Mouse (Mus musculus) forebrain, embryonic 11.5 days (tissue): ENCODE results near the gene Ppp1r12b. TPM values are rescaled to one million over a fixed set of nuclear protein-coding genes. Genes with fewer than 3 reads are reported as not detected.

Source experiments
- ATAC-seq: fragments of 200-750 bp; cut with Nextera tagmentation; replicated peaks from 2 replicates; pipeline ENCODE4 v1.8.0; 2017; ENCODE audit warnings: moderate TSS enrichment; ENCODE audit not compliant: low FRiP score
- DNase-seq: peaks from one replicate; pipeline ENCODE4 v3.0.0-alpha.2; 2017; ENCODE audit warnings: low spot score
- H3K27ac ChIP-seq: fragments of 300-500 bp; sonication (generic); 2 replicates; pipeline ENCODE4 v1.5.1; 2014; ENCODE audit warnings: low read depth, low read length
- H3K27me3 ChIP-seq: fragments of 300-500 bp; sonication (generic); 2 replicates; pipeline ENCODE4 v1.6.1; 2014; ENCODE audit warnings: mild to moderate bottlenecking, low read length, mixed read lengths; ENCODE audit not compliant: control insufficient read depth, insufficient read depth
- H3K36me3 ChIP-seq: fragments of 300-500 bp; sonication (generic); 2 replicates; pipeline ENCODE4 v1.6.1; 2014; ENCODE audit warnings: mild to moderate bottlenecking, low read length, moderate library complexity, mixed read lengths; ENCODE audit not compliant: control insufficient read depth, insufficient read depth
- H3K4me1 ChIP-seq: fragments of 300-500 bp; sonication (generic); replicated peaks from 2 replicates; pipeline ENCODE4 v1.6.1; 2014; ENCODE audit warnings: low read length, mixed read lengths; ENCODE audit not compliant: control insufficient read depth, insufficient read depth
- H3K4me2 ChIP-seq: fragments of 300-500 bp; sonication (generic); 2 replicates; pipeline ENCODE4 v1.6.1; 2014; ENCODE audit warnings: low read depth, mild to moderate bottlenecking, low read length, moderate library complexity, mixed read lengths; ENCODE audit not compliant: severe bottlenecking
- H3K4me3 ChIP-seq: fragments of 300-500 bp; sonication (generic); 2 replicates; pipeline ENCODE4 v1.5.1; 2014; ENCODE audit warnings: low read depth, low read length
- H3K9ac ChIP-seq: fragments of 300-500 bp; sonication (generic); 2 replicates; pipeline ENCODE4 v1.6.1; 2014; ENCODE audit warnings: low read length
- H3K9me3 ChIP-seq: fragments of 300-500 bp; sonication (generic); 2 replicates; pipeline ENCODE4 v1.6.1; 2016; ENCODE audit warnings: low read length, mixed read lengths; ENCODE audit not compliant: control insufficient read depth
- WGBS: fragments of 180-500 bp; shearing (Covaris S2); extraction: QIAGEN DNeasy Blood & Tissue Kit; methylation state at CpG from one replicate; pipeline ENCODE4 v1.1.7; 2014; 5-methylcytosine and 5-hydroxymethylcytosine counted together
- polyA plus RNA-seq: library from polyadenylated mRNA; unstranded; fragments of >200 nt; fragmentation: Nextera tagmentation; extraction: Ambion mirVana; gene quantifications from 2 replicates; pipeline ENCODE4 v1.2.1, GENCODE M21; 2014

Gene Ppp1r12b
- polyA plus RNA-seq, 1 experiment from 2014 or later: 12.2 TPM

DNA sequence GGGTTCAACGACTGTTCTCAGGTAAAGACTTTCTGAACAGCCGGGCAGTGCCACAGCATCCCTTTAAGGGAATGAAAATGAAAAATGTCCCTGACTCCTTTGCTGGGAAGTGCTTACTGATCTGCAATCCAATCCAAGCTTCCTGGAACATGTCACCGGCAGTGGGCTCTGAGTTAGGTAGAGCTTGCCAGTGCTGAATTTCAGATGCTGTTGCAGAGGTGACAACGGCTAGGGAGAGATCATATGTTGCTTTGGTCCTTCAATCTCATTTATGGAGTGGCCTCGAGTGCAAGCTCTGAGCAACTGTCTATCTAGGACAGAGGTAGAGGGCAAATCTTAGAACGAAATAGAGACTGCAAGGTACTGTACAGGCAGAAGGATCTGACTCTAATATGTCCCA is 36.7 kb downstream of the Ppp1r12b start:
- Histone ChIP-seq H3K4me3 (no peak overlapping the region), H3K27me3 (no peaks in the 10 kb centered on the region), H3K9me3 (no peaks in the 10 kb centered on the region), H3K9ac (no peak overlapping the region), H3K4me2 (no peak overlapping the region), H3K4me1 (no peaks in the 10 kb centered on the region), H3K27ac (no peak overlapping the region), H3K36me3 (no peaks in the 10 kb centered on the region)
- no peak for ATAC-seq
- DNase-seq: no peak
- 90% methylated on average over 6 of the region's 6 CpGs for WGBS

DNA sequence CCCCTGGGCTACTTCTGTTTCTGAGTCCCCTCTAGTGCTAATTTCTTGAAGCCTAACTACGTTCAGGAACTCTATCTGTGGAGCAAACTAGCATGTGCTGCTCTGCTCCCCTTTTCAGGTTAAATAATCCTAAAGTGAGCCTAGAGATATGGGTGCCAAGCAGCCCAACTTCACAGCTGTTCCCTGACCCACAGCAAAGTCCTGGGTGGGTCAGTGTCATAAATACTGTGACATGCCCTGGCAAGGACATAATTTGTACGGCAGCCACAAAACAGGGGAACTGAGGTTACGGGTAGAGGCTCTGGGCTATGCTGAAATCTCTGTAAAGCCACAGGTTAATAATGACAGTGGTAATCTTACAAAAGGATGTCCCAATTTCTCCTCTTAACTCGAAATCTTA is 40.3 kb downstream of the Ppp1r12b start:
- no peak overlapping the region for H3K4me3 ChIP-seq
- H3K36me3 ChIP-seq: no peaks in the 10 kb centered on the region
- H3K4me1 ChIP-seq: no peaks in the 10 kb centered on the region
- no peaks in the 10 kb centered on the region for H3K27me3 ChIP-seq
- no peak overlapping the region for H3K9ac ChIP-seq
- H3K27ac ChIP-seq: no peak overlapping the region
- WGBS: 88% methylated on average over 4 of the region's 4 CpGs
- ATAC-seq: no peak
- DNase-seq: no peak
- H3K4me2 ChIP-seq: no peak overlapping the region
- no peaks in the 10 kb centered on the region for H3K9me3 ChIP-seq

DNA sequence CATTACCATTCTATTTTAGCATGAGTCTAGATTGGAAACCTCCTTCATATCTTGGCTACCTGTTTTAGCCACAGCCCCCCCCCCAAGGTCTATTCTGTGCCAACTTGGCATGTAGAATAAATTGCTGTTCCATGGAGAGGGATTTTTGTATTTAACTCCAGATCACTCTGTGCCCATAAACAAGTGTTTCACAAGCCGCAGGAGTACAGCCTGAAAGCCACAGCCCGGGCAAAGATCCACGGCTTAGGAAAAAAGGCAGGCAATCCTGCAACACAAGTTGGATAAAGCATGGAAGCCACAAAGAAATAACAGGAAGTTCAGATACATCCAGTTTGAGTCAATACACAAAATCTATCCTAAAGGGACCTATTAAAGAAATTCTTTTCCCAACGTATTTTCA is 42.2 kb downstream of the Ppp1r12b start:
- Histone ChIP-seq H3K27ac (no peak overlapping the region), H3K27me3 (no peaks in the 10 kb centered on the region), H3K9ac (no peak overlapping the region), H3K36me3 (no peaks in the 10 kb centered on the region), H3K4me2 (no peak overlapping the region), H3K4me1 (no peaks in the 10 kb centered on the region), H3K4me3 (no peak overlapping the region), H3K9me3 (no peaks in the 10 kb centered on the region)
- no peak for DNase-seq
- 91% methylated on average over 4 of the region's 4 CpGs for WGBS
- ATAC-seq: no peak

DNA sequence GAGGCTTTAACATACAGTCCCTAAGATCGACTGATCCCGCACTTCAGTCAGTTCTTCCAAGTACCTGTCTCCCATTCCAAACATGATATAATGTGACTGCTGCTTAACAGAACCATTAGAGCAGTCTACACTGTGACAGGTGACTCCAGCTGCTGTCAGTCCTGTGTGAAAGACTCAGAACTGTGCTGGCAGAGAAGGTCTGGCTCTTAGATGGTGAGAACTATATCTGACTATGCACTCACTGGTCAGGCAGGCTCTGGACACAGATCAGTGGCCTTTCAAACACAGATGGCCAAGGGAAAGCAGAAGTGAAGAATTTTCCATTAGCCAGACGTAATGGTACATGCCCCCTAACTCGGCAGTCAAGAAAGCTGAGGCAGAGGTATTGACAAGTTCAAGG is 43.9 kb downstream of the Ppp1r12b start:
- Histone ChIP-seq H3K9me3 (no peaks in the 10 kb centered on the region), H3K4me3 (no peak overlapping the region), H3K36me3 (no peaks in the 10 kb centered on the region), H3K9ac (no peak overlapping the region), H3K27me3 (no peaks in the 10 kb centered on the region), H3K4me1 (no peaks in the 10 kb centered on the region), H3K4me2 (no peak overlapping the region), H3K27ac (no peak overlapping the region)
- ATAC-seq (no peak), DNase-seq (no peak)
- WGBS: 86% methylated on average over 4 of the region's 4 CpGs

DNA sequence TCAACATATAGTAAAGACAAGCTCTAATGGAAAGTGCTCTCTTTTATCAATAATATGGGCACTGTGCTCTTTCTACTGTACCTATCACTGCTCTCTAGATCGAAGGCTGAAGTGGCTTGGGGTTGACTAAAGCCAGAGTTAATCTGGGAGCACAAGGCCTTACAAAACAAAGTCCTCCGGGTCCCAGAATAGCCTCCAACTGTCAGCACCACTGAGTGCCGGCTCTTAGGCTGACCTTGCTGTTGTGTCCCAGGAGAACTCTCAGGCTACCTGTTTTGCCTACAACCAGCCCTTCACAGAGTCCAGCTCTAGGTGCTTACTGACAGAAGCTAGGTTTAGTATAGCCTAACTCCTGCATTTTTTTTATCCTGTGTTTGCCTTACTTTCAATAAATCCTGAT is 45.7 kb downstream of the Ppp1r12b start:
- Histone ChIP-seq H3K4me1 (no peaks in the 10 kb centered on the region), H3K36me3 (no peaks in the 10 kb centered on the region), H3K4me3 (no peak overlapping the region), H3K9ac (no peak overlapping the region), H3K4me2 (no peak overlapping the region), H3K9me3 (no peaks in the 10 kb centered on the region), H3K27me3 (no peaks in the 10 kb centered on the region), H3K27ac (no peak overlapping the region)
- 29% methylated on average over 3 of the region's 3 CpGs for WGBS
- no peak for ATAC-seq
- DNase-seq: no peak

DNA sequence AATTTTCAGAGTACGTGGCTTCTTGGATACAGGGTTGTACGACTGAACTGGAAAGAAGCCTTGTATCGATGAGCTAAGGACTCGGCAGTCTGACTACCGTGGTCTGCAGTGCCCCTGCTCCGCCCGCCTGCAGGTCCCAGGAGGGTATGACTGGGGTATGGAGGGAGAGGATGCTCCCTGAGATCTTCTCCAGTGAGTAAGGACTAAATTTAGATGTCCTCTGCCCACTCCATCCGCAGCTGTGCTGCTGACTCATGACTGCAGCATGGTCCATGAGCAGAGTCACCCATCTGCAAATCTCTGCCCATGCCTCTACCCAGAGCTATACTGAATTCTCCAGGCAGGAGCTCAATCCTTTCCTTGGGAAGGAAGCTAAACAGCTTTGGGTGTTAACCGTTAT is 46.3 kb downstream of the Ppp1r12b start:
- 79% methylated on average over 9 of the region's 9 CpGs for WGBS
- Histone ChIP-seq H3K4me3 (no peak overlapping the region), H3K4me1 (no peaks in the 10 kb centered on the region), H3K27ac (no peak overlapping the region), H3K9ac (no peak overlapping the region), H3K9me3 (no peaks in the 10 kb centered on the region), H3K27me3 (no peaks in the 10 kb centered on the region), H3K36me3 (no peaks in the 10 kb centered on the region), H3K4me2 (no peak overlapping the region)
- DNase-seq (no peak), ATAC-seq (no peak)

DNA sequence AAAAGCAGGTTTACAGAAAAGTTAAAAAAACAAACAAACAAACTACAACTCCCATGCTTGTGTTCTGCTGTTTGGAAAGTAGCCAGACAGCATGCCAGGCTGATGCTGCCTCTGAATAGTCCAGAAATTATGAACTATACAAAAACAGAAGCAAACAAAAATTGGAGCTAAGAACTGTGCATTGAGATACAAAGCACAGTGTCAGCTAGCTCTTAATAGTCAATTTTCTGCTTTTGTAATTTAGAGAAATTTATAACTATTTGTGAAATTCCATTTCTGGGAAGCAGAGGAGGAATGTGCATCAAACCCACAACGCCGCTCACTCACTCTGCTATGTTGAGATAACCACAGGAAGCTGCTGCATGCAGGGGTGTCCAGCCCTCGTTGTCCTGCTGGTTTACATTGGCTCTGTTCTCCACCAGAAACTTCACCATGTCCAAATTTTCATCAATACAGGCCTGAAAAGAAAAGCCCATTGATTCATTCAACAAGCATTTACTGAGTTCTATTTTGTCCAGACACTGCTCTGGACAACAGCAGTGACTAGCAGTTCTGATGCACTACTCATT is 53.6 kb downstream of the Ppp1r12b start:
- 81% methylated on average over 3 of the region's 3 CpGs for WGBS
- no peaks in the 10 kb centered on the region for H3K36me3 ChIP-seq

DNA sequence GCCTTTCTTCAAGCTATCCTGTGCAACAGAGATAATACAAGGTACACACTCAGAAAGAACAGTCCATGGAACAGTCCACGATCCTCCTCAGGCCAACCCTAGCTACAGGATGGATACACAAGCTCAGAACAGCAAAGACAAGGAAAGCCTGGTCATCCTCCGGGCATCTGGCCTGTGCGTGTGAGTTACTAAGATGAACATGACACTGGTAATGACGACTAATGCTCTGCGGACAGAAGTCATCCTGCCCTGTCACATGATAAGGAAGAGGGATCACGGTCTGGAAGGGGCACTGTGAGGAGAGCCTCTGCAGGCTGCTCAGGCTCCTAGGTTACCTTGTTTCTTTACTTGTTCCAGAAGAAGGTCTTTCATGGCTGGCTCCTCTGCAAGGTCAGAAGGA is 59.7 kb downstream of the Ppp1r12b start:
- no peaks in the 10 kb centered on the region; the same call in 1 of the 2 replicates for H3K36me3 ChIP-seq
- H3K27ac ChIP-seq: no peak overlapping the region
- no peaks in the 10 kb centered on the region for H3K9me3 ChIP-seq
- H3K4me3 ChIP-seq: no peak overlapping the region
- WGBS: 91% methylated on average over 6 of the region's 6 CpGs
- H3K4me1 ChIP-seq: no peaks in the 10 kb centered on the region
- ATAC-seq: no peak
- no peak overlapping the region for H3K4me2 ChIP-seq
- H3K9ac ChIP-seq: no peak overlapping the region
- DNase-seq: no peak
- H3K27me3 ChIP-seq: no peaks in the 10 kb centered on the region

More for the DNA sequence above, 53.6 kb downstream of the Ppp1r12b start:
- Histone ChIP-seq H3K4me3 (no peak overlapping the region), H3K4me1 (no peaks in the 10 kb centered on the region), H3K27me3 (no peaks in the 10 kb centered on the region), H3K27ac (no peak overlapping the region), H3K9ac (no peak overlapping the region), H3K9me3 (no peaks in the 10 kb centered on the region), H3K4me2 (no peak overlapping the region)
- ATAC-seq: no peak
- DNase-seq: no peak

DNA sequence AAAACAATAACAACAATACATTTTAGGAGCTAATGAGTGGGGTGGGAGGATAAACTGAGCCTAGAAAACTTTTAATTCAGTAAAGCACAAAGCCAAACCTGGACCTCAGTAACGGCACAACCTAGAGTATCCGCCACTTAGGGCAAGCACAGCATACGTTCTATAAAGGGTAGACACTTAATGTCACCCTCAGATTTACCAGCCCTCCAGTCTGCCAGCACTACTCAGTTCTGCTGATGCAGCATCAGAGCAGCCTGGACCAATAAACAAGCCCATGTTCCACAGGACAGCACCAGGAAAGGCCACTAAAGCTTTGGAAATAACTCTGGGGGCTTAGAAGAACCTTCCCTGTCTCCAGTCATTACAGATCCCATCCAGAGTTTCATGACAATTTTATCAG is 60.9 kb downstream of the Ppp1r12b start:
- Histone ChIP-seq H3K36me3 (no peaks in the 10 kb centered on the region; the same call in 1 of the 2 replicates), H3K9ac (no peak overlapping the region), H3K9me3 (no peaks in the 10 kb centered on the region), H3K4me1 (no peaks in the 10 kb centered on the region), H3K4me2 (no peak overlapping the region), H3K4me3 (no peak overlapping the region), H3K27me3 (no peaks in the 10 kb centered on the region), H3K27ac (no peak overlapping the region)
- no peak for ATAC-seq
- no peak for DNase-seq
- 93% methylated on average over 3 of the region's 3 CpGs for WGBS
